Mouse (Mus musculus) liver, embryonic 11.5 days (tissue): Measurements from ENCODE around the gene Dnttip1. TPM values are rescaled to one million over a fixed set of nuclear protein-coding genes. Genes with fewer than 3 reads are reported as not detected.

Experiments used
- ATAC-seq: fragments of 200-750 bp; cut with Nextera tagmentation; replicated peaks from 2 replicates; pipeline ENCODE4 v1.8.0; 2017; ENCODE audit warnings: moderate number of reproducible peaks, mild to moderate bottlenecking, moderate TSS enrichment, moderate library complexity; ENCODE audit not compliant: low FRiP score
- DNase-seq: peaks from one replicate; pipeline ENCODE4 v3.0.0-alpha.2; 2017; ENCODE audit warnings: low spot score
- H3K27ac ChIP-seq: fragments of 300-500 bp; sonication (generic); 2 replicates; pipeline ENCODE4 v1.5.1; 2014; ENCODE audit warnings: mild to moderate bottlenecking, low read depth, low read length, control low read depth
- H3K27me3 ChIP-seq: fragments of 300-500 bp; sonication (generic); replicated peaks from 2 replicates; pipeline ENCODE4 v1.6.1; 2014; ENCODE audit warnings: low read length, mixed read lengths; ENCODE audit not compliant: control insufficient read depth, insufficient read depth
- H3K36me3 ChIP-seq: fragments of 300-500 bp; sonication (generic); 2 replicates; pipeline ENCODE4 v1.6.1; 2014; ENCODE audit warnings: mild to moderate bottlenecking, low read length, moderate library complexity, mixed read lengths; ENCODE audit not compliant: control insufficient read depth, insufficient read depth
- H3K4me1 ChIP-seq: fragments of 300-500 bp; sonication (generic); replicated peaks from 2 replicates; pipeline ENCODE4 v1.6.1; 2014; ENCODE audit warnings: low read length, mixed read lengths; ENCODE audit not compliant: control insufficient read depth, insufficient read depth
- H3K4me2 ChIP-seq: fragments of 300-500 bp; sonication (generic); 2 replicates; pipeline ENCODE4 v1.6.1; 2014; ENCODE audit warnings: mild to moderate bottlenecking, control low read depth, moderate library complexity
- H3K4me3 ChIP-seq: fragments of 300-500 bp; sonication (generic); 2 replicates; pipeline ENCODE4 v1.5.1; 2014; ENCODE audit warnings: low read depth, low read length, control low read depth
- H3K9ac ChIP-seq: fragments of 300-500 bp; sonication (generic); 2 replicates; pipeline ENCODE4 v1.6.1; 2014; ENCODE audit warnings: low read depth, low read length, control low read depth
- H3K9me3 ChIP-seq: fragments of 300-500 bp; sonication (generic); 2 replicates; pipeline ENCODE4 v1.6.1; 2016; ENCODE audit warnings: low read length, inconsistent platforms, mixed read lengths; ENCODE audit not compliant: control insufficient read depth
- WGBS: fragments of 180-500 bp; shearing (Covaris S2); extraction: QIAGEN DNeasy Blood & Tissue Kit; methylation state at CpG from one replicate; pipeline ENCODE4 v1.1.7; 2014; 5-methylcytosine and 5-hydroxymethylcytosine counted together
- polyA plus RNA-seq: library from polyadenylated mRNA; unstranded; fragments of >200 nt; fragmentation: Nextera tagmentation; extraction: Ambion mirVana; gene quantifications from 2 replicates; pipeline ENCODE4 v1.2.1, GENCODE M21; 2014

Gene Dnttip1
- polyA plus RNA-seq, 1 experiment from 2014 or later = 50.3 TPM

GRCm38 (mm10) chr2:164760059-164760833, 14.5 kb downstream of the Dnttip1 start:
- no peaks in the 10 kb centered on the region for H3K27me3 ChIP-seq
- no peak overlapping the region for H3K4me3 ChIP-seq
- DNase-seq = no peak
- 0 out of 2 replicates have a peak overlapping the region, but pooled peaks have one; percentile 15 for H3K4me2 ChIP-seq
- H3K9ac ChIP-seq = no peak overlapping the region; the same call in 1 of the 2 replicates
- peak; percentile 67 for ATAC-seq
- peak overlapping the region; percentile 33; the same call in 1 of the 2 replicates for H3K27ac ChIP-seq
- peaks cover 34% of the 10 kb centered on the region for H3K4me1 ChIP-seq
- H3K9me3 ChIP-seq = no peaks in the 10 kb centered on the region
- H3K36me3 ChIP-seq = peaks cover 52% of the 10 kb centered on the region
- 55% methylated on average over 4 of the region's 4 CpGs for WGBS

DNA sequence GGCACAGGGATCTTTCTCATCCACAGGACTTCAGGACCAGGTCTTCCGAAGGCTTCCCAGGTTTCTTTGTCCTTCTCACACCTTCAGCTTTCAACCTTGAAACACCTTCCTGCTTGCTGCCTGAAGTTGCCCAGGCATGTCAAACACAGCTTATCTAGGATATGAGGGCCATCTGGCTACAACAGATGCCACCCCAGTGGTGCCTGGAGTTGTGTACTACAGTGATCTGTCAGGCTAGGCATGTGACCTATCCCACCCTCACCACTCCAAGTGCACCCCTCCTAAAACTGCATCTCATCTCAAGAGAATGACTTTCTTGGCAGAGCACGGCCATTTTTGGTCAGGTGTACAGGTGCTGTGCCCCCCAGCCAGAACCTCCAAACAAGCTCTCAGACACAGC, 15.7 kb downstream of the Dnttip1 start:
- H3K4me3 ChIP-seq = no peak overlapping the region
- WGBS = 81% methylated on average over 2 of the region's 2 CpGs
- peak overlapping the region; percentile 21; the same call in 1 of the 2 replicates for H3K9ac ChIP-seq
- no peak overlapping the region for H3K4me2 ChIP-seq
- H3K27ac ChIP-seq = peak overlapping the region; percentile 33; the same call in 1 of the 2 replicates
- H3K4me1 ChIP-seq = peaks cover 34% of the 10 kb centered on the region
- H3K36me3 ChIP-seq = peaks cover 43% of the 10 kb centered on the region
- ATAC-seq (peak; percentile 87), DNase-seq (no peak)
- no peaks in the 10 kb centered on the region for H3K9me3 ChIP-seq
- no peaks in the 10 kb centered on the region for H3K27me3 ChIP-seq

- Histone ChIP-seq H3K9me3 (no peaks in the 10 kb centered on the region), H3K9ac (peak overlapping the region; percentile 21; the same call in 1 of the 2 replicates), H3K4me2 (no peak overlapping the region), H3K27me3 (no peaks in the 10 kb centered on the region), H3K4me1 (peaks cover 34% of the 10 kb centered on the region), H3K4me3 (no peak overlapping the region), H3K27ac (peak overlapping the region; percentile 20; the same call in 1 of the 2 replicates), H3K36me3 (peaks cover 39% of the 10 kb centered on the region)
- ATAC-seq (no peak), DNase-seq (no peak)
- WGBS = 92% methylated on average over 4 of the region's 4 CpGs
Observed at GRCm38 (mm10) chr2:164761971-164762370, 16.2 kb downstream of the Dnttip1 start.

DNA sequence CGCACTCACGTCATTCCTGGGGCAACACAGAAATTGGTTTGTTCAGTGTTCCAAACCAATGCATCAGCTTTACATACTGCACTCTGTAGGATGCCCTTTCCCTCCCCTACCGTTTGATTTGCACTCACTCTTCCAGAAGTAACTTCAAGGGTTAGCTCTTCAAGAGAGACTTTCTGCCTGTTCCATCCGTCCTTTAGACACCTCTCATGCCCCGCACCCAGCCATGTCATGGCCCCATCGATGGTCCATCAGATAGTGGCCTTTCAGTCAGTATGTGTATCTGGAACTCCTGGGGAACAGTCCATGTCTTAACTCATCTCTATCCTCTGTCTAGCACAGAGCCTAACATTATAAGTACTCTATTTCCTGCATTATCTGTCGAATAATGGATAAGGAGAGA, 16.8 kb downstream of the Dnttip1 start:
- Histone ChIP-seq H3K9ac (no peak overlapping the region; the same call in 1 of the 2 replicates), H3K36me3 (peaks cover 35% of the 10 kb centered on the region), H3K4me2 (no peak overlapping the region), H3K27ac (0 out of 2 replicates have a peak overlapping the region, but pooled peaks have one; percentile 20), H3K27me3 (no peaks in the 10 kb centered on the region), H3K4me3 (no peak overlapping the region), H3K9me3 (no peaks in the 10 kb centered on the region), H3K4me1 (peaks cover 34% of the 10 kb centered on the region)
- DNase-seq (no peak), ATAC-seq (no peak)
- WGBS = 84% methylated on average over 7 of the region's 7 CpGs

- Histone ChIP-seq H3K4me2 (no peak overlapping the region), H3K4me1 (peaks cover 14% of the 10 kb centered on the region), H3K4me3 (no peak overlapping the region), H3K9me3 (no peaks in the 10 kb centered on the region), H3K27ac (no peak overlapping the region), H3K36me3 (peaks cover 28% of the 10 kb centered on the region), H3K9ac (no peak overlapping the region), H3K27me3 (no peaks in the 10 kb centered on the region)
- 86% methylated on average over 3 of the region's 3 CpGs for WGBS
- ATAC-seq = no peak
- DNase-seq = no peak
Observed at GRCm38 (mm10) chr2:164765841-164766240, 20.1 kb downstream of the Dnttip1 start.

- H3K9ac ChIP-seq = no peak overlapping the region
- H3K4me3 ChIP-seq = 0 out of 2 replicates have a peak overlapping the region, but pooled peaks have one; percentile 4
- DNase-seq (no peak), ATAC-seq (no peak)
- WGBS = 95% methylated on average over 15 of the region's 15 CpGs
- no peak overlapping the region for H3K27ac ChIP-seq
- no peaks in the 10 kb centered on the region for H3K9me3 ChIP-seq
- H3K4me2 ChIP-seq = 0 out of 2 replicates have a peak overlapping the region, but pooled peaks have one; percentile 6
- H3K36me3 ChIP-seq = peaks cover 29% of the 10 kb centered on the region
- no peaks in the 10 kb centered on the region for H3K27me3 ChIP-seq
- H3K4me1 ChIP-seq = peaks cover 19% of the 10 kb centered on the region
Observed at GRCm38 (mm10) chr2:164767812-164768540, 22.2 kb downstream of the Dnttip1 start.

DNA sequence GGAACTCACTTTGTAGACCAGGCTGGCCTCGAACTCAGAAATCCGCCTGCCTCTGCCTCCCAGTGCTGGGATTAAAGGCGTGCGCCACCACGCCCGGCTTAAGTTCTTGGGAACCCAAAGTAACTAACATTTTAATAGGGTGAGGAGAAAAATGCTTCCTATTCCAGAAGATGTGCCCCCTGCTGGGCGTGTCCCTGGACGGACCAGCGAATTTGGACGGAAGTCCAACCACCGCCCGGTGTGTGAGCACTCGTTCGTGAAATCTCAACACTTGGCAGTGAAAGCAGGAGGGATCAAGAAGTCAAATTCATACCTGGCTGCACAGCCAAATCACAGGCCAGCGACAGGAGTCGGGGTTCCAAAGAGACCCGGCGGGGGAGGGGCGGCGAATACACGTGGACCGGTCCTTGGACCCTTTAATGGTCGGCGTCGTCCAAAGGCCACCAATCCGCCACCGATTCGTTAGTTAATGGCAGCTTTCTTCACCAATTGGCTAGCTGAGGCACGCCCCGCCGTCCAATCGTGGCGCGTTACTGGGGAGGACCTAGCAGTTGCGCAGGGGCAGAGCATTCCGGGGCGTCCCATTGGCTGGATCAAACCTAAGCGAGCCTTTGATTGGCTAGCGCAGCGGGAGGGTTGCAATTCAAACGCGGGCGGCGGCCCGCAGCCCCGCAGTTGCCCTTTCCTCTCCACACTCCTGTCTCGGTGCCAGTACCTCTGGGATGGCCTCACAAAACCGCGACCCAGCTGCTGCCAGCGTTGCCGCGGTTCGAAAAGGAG, 23.7 kb downstream of the Dnttip1 start, which contains the start of gene Ube2c:
Gene Ube2c (plus strand): TSS at position 641 of the 780 bp plus-strand sequence.
- H3K27ac ChIP-seq = peak within 1 kb of the TSS; percentile 79
- H3K4me2 ChIP-seq = peak within 1 kb of the TSS; percentile 98
- H3K36me3 ChIP-seq = peaks cover 29% of the 10 kb centered on the region
- peaks cover 27% of the 10 kb centered on the region for H3K4me1 ChIP-seq
- ATAC-seq (peak; percentile 98), DNase-seq (peak; percentile 96)
- H3K9me3 ChIP-seq = no peaks in the 10 kb centered on the region
- peak within 1 kb of the TSS; percentile 92 for H3K4me3 ChIP-seq
- 1% methylated on average over 53 of the region's 53 CpGs for WGBS
- H3K27me3 ChIP-seq = no peaks in the 10 kb centered on the region
- H3K9ac ChIP-seq = peak within 1 kb of the TSS; percentile 92

DNA sequence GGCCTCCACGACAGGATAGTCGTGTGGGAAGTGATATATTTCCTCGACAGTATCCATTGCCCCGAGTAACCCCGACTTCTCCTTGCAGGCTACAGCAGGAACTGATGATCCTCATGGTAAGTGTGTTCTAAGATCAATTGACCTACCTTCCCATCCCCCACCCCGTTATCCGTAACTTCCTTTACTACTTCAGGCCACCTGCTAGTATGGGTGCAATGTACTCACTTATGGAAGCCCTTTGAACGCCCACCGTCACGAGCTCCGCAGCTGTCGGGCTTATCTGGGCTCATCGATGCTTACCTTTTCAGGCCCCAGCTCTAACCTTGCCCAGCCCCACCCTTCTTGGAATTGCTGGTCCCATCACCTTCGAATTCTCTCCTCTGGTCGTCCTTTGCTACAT, 24.5 kb downstream of the Dnttip1 start:
- DNase-seq (no peak), ATAC-seq (no peak)
- no peaks in the 10 kb centered on the region for H3K9me3 ChIP-seq
- no peaks in the 10 kb centered on the region for H3K27me3 ChIP-seq
- H3K9ac ChIP-seq = peak overlapping the region; percentile 92
- H3K4me2 ChIP-seq = peak overlapping the region; percentile 98
- 2% methylated on average over 15 of the region's 15 CpGs for WGBS
- H3K4me3 ChIP-seq = peak overlapping the region; percentile 92
- peak overlapping the region; percentile 67 for H3K27ac ChIP-seq
- H3K4me1 ChIP-seq = peaks cover 27% of the 10 kb centered on the region
- H3K36me3 ChIP-seq = peaks cover 29% of the 10 kb centered on the region
